Mouse (Mus musculus) E14TG2a.4 (cell line): ENCODE measurements around the gene Poldip3.

Experiments
- CTCF ChIP-seq: conservative IDR thresholded peaks from 2 replicates; pipeline ENCODE4 v1.5.1; 2014; ENCODE audit warnings: low read length
- NANOG ChIP-seq: IDR thresholded peaks from 2 replicates; pipeline ENCODE4 v1.6.1; 2014; ENCODE audit warnings: borderline replicate concordance, low read length, mixed read lengths
- POU5F1 ChIP-seq: IDR thresholded peaks from 2 replicates; pipeline ENCODE4 v1.6.1; 2014; ENCODE audit warnings: low read length, borderline replicate concordance

DNA sequence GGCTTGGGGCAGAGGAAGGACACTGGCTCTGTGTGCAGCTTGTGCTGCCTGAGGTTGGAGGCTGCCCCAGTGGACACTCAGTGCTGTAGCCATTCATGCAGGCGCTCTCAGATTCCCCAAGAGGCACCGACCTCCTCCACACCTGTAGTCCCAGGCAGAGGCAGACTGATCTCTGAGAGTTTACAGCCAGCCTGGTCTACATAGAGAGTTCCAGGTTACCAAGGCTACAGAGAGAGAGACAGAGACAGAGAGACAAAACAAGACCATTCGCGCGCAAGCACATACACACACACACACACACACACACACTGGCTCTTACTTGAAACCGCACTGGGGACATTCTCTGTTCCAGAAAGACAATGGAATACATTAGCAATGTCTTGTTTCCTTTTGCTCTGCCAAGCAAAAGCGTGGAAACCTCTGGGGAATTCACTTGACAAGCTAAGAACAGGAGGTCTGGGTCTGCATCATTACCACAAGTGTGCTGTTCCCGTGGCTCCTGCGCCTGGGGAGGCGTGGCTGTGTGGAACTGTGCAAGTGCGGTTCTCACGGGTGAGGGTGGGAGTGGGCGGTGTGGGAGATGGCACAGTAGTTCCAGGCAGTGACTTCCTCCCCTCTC is 65.1 kb downstream of the Poldip3 start:
- TF ChIP-seq CTCF (no peak), NANOG (no peak), POU5F1 (no peak)
